Mouse (Mus musculus) telencephalon, adult 2 months (tissue): Measurements from ENCODE around the gene Scnm1.
"Not testable (repeated sequence)": the region's sequence is repeated elsewhere in the genome, so short reads cannot be mapped to it uniquely, and the experiment has no call there.

Experiments used
- DNase-seq: peaks from one replicate; pipeline ENCODE4 v3.0.0-alpha.2; 2011; ENCODE audit warnings: low read depth, low spot score

Scnm1 gene

DNA sequence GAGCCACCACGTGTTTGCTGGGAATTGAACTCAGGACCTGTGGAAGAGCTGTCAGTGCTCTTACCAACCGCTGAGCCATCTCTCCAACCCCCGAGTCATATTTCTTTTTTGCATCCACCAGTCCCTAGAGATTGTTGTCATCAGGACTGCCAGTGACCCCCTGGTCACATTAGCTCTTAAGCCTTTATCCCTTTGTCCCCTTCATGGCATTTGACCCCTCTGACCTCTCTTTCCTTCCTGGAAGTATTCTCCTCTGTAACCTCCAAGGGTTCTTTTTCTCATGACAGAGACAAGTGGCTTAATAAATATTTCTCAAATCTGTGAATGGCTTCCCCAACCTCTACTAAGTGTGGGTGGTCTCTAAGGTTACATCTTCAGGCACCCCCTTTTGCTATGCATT is 14.1 kb upstream of the Scnm1 start:
- DNase-seq = no peak

DNA sequence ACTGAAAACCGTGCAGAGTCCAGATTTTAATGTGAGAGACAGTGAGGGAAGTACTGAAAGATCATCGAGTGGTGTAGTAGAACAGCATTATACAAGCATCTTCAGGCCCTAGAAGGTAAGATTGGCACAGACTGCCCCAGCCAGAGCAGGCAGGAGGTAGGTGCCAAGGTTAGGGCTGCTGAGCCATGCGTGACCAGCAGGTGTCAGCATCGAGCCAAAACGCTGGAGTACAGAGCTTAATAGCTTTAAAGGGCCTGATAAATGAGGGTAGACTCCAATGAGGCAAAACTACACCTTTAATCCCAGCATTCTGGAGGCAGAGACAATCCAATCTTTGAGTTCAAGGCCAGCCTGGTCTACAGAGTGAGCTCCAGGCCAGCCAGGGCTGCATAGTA is 8.8 kb upstream of the Scnm1 start:
- no peak for DNase-seq

DNA sequence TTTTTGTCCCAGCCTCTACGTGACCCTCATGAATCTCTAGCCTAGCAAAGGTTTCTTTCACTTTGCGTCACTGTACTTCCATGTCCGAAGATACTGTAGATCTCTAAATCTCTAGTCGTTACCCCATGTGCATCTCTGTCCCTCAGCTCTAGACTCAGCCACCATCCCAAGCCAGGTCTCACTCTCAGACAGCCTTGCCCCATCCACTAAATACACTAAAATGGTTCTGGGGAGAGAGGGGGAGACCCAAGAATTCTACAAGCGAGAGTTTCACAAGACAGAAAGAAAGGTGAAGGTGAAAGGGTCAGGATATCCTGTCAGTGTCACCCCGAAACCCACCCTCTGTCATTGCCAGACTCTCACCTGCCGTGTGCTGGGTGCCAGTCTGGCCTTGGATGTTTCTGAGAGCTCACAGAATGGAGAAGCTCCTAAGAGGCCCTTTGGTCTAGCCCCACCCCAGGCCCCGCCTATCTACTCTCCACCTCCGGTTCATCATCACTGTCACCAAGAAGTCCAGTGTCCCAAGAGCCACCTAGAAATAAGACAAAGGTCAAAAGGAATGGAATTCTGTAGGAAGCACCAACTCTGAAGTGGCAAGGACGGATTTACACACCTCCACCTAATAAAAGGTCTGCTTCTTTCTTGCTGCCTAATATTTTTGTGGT is 8.3 kb upstream of the Scnm1 start, which contains the start of gene Tnfaip8l2:
Gene Tnfaip8l2 (minus strand): TSS at position 409 of the 665 bp plus-strand sequence.
- DNase-seq = no peak

DNA sequence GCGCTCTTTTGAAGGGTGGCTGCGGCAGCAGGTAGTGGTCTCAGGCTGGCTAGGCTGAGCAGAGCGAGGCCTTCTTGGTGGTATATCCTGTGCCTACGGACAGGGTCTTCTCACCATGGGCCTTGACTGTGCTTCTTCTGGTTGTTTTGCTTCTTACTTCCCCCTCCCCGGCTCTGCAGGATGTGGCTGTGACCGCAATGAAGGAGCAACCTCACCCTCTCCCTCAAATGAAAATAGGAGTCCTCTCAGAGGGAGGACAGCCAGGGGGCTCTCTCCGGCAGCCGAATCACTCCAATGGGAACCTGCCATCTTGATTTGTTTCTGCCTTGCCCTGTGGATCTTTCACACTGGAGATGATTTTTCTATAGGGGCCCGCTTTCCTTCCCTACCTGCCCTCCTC is 7.7 kb upstream of the Scnm1 start:
- DNase-seq = no peak

DNA sequence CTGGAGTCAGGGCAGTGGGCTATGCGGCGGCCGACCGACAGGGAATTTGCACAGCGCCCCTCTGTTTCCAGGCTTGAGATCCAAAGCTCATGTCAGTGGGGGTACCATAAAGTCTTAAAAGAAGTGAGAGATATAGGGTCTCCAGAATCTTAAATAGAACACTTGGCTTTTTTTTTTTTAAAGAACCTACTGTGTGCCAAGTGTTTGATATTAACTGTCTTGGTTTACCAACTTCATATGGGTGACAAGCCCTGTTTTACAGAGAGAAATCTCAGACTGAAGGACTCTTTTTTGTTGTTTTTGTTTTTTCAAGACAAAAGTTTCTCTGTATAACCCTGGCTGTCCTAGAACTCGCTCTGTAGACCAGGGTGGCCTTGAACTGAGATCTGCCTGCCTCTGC is 7.0 kb upstream of the Scnm1 start:
- DNase-seq = no peak

DNA sequence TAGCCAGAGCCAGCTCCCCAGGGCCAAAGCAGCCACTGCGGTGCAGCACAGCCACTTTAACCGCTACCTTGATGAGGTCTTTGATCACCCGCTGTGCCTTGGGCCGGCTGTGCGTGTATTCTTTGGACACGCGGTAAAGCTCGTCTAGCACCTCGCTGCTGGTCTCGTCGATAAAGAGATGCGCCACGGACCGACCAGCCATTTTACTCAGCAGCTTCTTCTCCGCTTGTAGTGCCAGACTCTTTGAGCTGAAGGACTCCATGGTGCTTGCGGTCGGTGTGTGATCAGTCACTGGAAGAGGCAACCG is 6.4 kb upstream of the Scnm1 start:
- DNase-seq = no peak

DNA sequence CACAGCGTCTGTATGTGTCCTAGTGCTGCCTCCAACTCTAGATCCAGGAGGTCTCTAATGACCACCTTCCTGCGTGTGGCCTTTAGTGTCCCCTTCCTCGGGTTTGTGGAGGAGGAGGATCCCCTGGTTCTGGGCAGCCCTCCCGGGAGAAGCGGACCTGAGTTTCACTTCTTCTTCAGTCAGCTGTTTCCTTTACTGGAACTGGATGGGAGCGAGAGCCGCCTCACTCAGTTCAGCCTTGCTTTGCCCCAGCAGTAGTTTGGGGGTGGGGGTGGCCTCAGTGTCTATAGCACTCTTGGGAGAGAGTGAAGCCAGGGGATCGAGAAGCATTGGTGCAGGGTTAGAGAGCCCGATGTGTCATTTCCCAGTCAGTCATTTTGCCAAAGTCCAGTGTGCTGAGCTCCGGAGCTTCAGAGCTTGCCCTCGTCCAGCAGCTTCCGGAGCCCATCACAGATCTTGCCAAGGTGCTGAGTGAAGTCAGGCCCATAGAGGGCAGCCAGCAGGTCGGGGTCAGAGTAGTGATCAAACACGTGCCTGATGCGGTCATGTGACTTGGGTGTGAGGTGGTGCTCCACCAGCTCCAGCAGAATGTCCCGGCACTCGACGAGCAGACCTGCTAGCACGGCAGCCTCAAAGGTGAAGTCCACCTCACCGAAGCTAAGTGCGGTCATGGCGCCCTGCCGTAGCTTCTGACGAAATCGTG is 5.9 kb upstream of the Scnm1 start:
- no peak for DNase-seq

DNA sequence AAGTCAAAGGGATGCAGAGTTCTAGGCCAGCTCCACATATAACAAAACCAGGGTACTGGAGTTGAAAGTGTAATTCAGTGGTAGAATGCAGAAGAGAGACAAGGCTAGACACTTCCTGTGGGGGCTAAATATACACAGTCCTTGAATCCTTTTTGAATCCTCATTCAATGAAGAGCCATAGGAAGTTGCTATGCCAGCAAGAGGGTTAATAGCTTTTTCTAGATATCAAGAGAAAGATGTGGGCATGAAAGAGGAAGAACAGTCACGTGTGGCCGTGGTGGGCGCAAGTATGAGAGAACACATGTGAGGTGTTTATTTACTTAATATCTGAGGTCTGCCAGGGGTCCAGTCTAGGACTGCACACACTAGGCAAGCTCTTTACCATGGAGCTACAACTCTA is 2.5 kb upstream of the Scnm1 start:
- no peak for DNase-seq

DNA sequence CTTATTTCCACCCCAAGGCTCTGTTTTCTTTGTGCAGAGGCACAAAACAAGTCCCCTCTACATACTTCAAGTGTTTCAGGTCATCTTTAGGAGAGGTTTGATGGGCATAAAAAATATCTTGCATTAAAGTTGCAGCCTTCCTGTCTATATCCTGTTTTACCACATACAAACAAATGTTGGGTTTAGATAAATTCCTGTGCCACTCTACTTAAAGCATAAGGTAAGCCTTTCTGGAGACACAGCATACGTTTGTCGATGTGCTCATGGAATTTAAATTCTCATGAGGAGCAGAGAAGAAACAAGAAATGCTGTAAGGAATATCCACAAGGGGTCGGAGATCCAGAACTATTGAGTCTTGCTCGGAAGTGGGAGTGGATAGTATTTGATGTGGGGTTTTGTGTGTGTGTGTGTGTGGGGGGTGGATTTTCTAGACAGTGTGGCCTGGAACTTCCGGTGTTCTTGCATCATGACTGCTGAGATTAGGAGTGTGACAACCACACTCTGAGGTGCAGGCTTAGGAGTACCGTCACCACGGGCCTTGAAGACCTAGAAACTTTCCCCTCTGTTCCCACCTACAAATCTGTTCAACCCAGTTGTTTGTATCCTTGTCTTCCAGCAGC is 1.7 kb upstream of the Scnm1 start:
- no peak for DNase-seq

DNA sequence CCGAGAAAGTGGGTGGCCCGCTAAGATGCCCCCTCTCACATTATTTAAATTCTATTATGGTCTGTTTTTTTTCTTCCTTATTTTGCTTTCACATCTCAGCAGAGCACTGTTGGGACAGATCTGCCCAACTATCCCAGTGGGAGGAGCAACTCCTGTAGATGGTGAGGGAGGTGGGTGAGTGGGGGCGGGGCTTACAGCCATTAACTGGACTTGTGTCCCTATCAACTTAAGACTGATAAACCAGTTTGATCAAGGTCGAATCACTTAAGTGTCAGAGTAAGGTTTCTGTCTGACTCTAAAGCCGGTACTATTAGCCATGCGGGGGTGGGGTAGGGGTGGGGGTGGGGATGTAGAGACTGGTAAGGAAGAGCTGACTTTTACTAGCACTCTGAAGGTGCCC is 1.2 kb upstream of the Scnm1 start:
- no peak for DNase-seq

DNA sequence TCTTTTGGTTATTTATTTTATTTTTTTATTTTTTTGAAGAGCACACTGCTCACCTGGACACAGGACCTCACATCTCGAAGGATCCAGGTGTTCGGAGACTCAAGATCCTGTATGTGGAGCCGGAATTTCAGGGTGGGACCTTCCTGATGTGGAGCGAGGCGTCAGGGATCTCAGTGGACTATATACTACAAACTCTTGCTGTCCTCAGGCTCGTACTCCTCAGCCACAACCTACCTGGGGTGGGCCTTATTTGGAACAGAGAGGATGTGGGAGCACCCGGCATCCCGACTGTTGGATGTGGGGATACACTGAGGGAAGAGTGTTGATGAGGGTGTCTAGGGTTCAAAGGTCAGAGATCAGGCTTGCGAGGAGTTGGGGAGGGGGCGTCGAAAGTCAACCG is 322 bp upstream of the Scnm1 start:
- not testable (repeated sequence) for DNase-seq

DNA sequence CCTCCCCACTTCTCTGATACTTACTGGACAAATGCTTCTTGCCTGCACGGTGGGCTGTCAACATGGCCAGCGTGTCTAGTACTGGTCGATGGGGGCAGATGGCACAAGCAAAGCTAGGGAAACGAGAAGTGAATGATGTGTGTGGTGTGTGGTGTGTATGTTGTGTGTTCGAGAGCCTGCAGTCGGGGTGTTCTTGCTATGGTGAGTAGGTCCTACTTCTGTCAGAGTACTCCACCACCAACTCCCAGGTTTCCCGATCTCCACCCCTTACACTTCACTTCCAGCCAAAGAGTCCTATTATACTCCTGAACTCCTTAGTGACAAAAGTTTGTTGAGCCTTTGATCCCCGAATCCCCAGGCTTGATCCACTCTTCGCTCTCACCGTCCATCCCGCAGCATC is 635 bp downstream of the Scnm1 start:
- no peak for DNase-seq

DNA sequence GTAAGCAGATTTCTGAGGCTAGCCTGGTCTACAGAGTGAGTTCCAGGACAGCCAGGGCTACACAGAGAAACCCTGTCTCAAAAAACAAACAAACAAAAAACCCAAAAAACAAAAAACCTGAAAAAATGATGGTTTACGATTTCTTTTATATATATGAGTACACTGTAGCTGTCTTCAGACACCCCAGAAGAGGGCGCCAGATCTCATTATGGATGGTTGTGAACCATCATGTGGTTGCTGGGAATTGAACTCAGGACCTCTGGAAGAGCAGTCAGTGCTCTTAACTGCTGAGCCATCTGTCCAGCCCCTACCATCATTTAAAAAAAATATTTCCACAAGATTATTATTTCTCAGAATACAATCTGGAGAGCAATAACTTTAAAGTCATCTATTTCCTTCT is 1.4 kb downstream of the Scnm1 start:
- not testable (repeated sequence) for DNase-seq

DNA sequence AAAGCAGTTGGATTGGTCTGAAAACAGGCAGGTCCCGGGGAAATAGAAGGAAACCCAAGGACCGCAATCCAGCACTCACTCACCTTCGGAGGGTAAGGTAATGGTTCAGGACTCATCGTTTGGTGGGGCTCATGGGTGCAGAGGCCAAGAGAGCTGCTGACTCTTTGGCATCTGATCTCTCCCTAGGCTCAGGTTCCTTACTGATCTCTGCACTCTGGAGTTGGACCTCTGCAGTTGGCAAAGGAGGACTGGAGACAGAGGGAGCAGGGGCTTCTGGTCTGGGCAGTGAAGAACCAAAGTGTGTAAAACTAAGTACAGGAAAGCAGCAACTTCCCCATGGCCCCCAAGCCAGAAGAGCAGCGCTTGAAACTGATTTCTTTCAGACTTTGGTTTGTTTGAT is 3.7 kb downstream of the Scnm1 start:
- DNase-seq = no peak

DNA sequence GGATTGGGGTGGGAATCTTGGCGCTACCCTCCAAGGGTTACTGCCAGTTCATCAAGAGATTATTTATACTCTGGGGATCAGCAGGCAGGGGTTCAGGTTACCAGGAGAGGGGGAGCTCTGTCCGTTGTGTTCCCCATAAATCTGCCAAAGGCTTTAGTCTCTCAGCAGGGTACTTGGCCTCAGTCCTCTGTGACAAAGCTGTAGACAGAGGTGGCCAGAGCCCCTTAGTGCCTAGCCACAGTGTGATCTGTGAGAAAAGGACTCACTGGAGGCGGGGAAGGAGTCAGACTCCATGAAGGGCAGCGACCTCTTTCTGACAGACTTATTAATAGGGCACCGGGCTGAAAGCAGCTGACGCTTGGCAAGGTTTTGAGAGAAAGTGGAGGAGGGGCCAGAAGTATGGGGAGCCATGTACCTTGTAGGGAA is 4.6 kb downstream of the Scnm1 start:
- DNase-seq = no peak

DNA sequence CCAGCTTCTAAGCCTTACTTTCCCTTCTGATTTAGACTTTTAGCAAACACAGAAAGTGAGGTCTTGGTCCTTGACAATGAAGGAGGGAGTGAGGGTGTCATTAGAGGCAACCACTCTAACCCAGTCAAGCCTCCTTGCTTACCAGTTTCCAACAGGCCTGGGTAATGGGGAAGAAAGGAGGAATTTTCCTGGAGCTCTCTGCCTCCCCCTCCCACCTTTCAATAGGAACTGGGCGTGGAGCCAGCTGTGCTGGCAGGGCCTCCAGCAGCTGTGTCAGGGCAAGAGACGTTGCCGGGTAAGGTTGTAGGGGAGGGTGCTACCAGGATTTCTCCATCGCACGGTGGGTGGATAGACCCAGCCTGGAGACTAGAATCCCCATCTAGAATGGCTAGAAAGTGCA is 8.8 kb downstream of the Scnm1 start:
- no peak for DNase-seq

DNA sequence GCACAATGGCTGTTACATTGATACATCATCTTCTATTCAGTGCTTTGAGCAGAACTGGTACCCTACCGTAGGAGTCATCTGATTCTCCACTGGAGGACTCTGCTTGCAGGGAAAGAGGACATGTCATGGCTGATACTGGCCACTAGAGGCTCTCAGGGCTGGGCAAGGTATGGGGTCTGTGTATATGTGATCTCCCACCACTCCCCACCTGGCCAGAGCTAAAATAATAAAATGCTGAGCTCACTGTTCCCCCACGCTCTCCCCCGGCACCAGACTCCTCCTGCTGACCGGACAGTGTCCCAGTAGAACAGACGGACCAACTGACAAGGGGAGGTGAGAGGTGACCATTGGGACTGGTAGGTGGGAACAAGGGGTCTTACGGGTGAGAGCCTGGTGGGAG is 9.6 kb downstream of the Scnm1 start, which contains the start of gene Tmod4:
Gene Tmod4 (plus strand): TSS at position 231 of the 400 bp plus-strand sequence.
- no peak for DNase-seq

DNA sequence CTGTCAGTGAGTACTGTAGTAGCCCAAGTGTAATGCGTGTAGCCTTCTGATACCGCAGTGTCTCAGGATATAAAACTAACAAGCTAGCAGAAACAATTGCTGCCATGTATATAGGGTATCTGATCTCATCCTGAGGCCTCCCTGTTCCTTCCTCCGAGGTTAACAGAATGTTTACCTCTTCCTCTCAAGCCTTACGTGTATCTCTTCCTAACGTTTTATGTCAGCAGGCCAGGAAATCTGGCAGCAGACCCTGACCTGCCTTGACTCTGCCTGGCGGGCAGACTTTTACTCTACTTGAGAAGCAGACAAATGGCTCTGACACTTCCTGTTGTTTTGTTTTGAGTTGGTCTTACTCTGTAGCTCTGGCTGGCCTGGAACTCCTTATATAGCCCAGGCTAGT is 12.2 kb downstream of the Scnm1 start:
- DNase-seq = no peak

DNA sequence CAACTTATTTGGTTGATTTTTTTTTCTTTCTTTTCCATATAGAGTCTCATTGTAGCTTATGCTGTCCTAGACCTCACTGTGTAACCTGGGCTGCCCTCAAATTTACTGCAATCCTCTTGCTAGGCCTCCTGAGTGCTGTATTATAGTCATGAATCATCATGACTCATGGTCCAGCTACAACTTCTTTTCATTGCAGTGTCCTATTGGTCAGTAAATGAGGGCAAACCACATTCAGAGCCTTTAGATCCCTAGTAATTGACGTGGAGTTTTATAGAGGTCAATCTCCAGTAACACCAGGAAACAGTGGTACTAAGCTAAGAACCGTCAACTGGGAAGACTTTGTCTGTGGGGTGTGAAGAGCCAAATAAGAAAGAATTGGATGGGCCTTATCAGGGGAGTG is 16.1 kb downstream of the Scnm1 start:
- no peak for DNase-seq

DNA sequence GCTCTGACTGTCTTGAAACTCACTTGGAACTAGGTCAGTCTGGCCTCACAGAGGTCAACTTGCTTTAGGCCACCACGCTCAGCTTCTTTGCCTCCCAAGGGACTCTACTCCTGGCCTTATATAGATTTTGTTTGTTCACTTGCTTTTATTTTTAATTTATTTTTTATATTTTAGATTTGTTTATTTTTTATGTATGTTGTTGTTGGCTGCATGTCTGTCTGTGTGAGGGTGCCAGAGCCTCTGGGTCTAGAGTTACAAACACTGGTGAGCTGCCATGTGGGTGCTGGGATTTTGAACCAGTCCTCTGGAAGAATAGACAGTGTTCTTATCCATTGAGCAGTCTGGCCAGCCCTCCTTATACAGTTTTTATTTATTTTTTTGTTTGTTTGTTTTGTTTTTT is 21.1 kb downstream of the Scnm1 start:
- DNase-seq = no peak

DNA sequence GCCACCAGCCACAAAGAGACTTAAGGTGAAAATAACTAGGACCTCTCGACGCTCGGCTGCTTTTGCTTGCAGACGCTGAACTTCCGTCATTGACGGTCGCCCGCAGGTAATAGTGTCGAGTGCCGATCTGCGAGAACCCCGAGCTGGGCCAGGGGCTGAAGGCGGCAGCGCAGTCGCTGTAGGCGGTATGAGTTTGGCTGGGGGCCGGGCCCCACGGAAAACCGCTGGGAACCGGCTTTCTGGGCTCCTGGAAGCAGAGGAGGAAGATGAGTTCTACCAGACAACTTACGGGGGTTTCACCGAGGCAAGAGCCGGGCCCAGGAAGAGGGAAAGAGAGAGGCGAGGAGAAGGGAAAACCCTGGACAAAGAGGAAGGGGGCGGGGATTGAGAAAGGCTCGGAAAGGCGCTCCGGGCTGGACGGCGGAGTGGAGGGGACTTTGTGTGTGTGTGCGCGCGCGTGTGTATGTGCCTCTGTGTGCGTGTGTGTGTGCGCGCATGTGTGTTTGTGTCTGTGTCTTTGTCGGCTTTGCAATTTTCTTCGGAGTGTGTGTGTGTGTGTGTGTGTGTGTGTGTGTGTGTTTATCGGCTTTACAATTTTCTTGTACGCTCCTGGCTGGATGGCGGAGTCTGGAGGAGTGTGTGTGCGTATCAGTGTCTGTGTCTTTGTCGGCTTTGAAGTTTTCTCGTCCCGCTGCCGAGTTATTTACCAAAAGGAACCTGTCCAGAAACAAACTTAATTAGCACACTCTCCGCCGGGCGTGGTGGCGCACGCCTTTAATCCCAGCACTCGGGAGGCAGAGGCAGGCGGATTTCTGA is 22.7 kb downstream of the Scnm1 start, which contains the start of gene Vps72:
Gene Vps72 (plus strand): TSS at position 112 of the 816 bp plus-strand sequence.
- peak; percentile 93 for DNase-seq

DNA sequence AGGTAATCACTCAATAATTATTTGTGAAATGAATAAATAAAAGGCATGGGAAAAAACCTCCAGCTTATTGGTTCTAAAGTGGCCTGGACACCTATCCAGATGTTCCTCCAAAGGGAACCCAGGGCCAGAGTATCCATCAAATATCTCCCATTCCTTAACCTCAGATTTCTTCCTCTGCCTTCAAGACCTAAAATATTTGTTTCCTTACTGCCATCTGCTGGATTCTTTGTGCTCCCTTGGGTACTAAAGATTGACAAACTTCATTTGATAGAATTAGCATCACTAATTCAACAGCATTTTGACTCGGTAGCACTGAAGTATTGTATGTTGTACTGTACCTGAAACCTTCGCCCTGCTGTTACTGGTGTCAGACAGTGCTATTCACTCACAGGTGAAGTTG is 25.9 kb downstream of the Scnm1 start:
- no peak for DNase-seq
